8 mouse cellular contexts compared by ENCODE assay signal in genomic region chr5:21056595-21056994, GRCm38 (mm10). TPM values are rescaled to one million over a fixed set of nuclear protein-coding genes. Genes with fewer than 3 reads are reported as not detected.
DNase-seq lines count a peak whose midpoint lies in the region; ATAC-seq and TF ChIP-seq lines count a peak whose summit lies in the region.

No protein-coding gene starts in this region.

- peak overlapping the region; percentile 100 for H3K27ac ChIP-seq in heart, postnatal 0 days (ENCODE audit: low read depth)
- H3K27ac ChIP-seq in hindbrain, embryonic 10.5 days, result peak overlapping the region; percentile 99
- peak overlapping the region; percentile 99 for H3K27ac ChIP-seq in midbrain, embryonic 10.5 days (replicated peaks)

- H3K36me3 ChIP-seq in heart, postnatal 0 days (replicated peaks; ENCODE audit: control insufficient read depth, insufficient read depth, low read length), result no peaks in the 10 kb centered on the region
- no peaks in the 10 kb centered on the region for H3K36me3 ChIP-seq in hindbrain, embryonic 10.5 days
- H3K36me3 ChIP-seq in midbrain, embryonic 10.5 days, result no peaks in the 10 kb centered on the region

- peak overlapping the region; percentile 98 for H3K9ac ChIP-seq in heart, postnatal 0 days (replicated peaks; ENCODE audit: low read depth, low read length)

- no peak for ATAC-seq in heart, postnatal 0 days (ENCODE audit: insufficient read depth, low read depth)
- ATAC-seq in monocyte, adult 5-6 weeks (replicated peaks; ENCODE audit: insufficient number of reproducible peaks, low FRiP score, low TSS enrichment, poor library complexity, severe bottlenecking), result no peak

- no peak for TF ChIP-seq CTCF in heart, postnatal 0 days (IDR thresholded peaks at IDR 0.05; ENCODE audit: low read depth)

- H3K4me2 ChIP-seq in heart, postnatal 0 days (ENCODE audit: low read depth, low read length), result peak overlapping the region; percentile 62

- WGBS in heart, postnatal 0 days, result 4% methylated on average over 8 of the region's 8 CpGs
- WGBS in hindbrain, embryonic 10.5 days, result 14% methylated on average over 8 of the region's 8 CpGs
- WGBS in midbrain, embryonic 10.5 days, result 17% methylated on average over 8 of the region's 8 CpGs

- intact Hi-C loops in gastrocnemius, postnatal 36 days (cut with DNase I), result no loop called here

- peaks cover 14% of the 10 kb centered on the region for H3K4me1 ChIP-seq in heart, postnatal 0 days (ENCODE audit: control insufficient read depth, insufficient read depth)
- peaks cover 20% of the 10 kb centered on the region for H3K4me1 ChIP-seq in hindbrain, embryonic 10.5 days (replicated peaks)
- peaks cover 23% of the 10 kb centered on the region for H3K4me1 ChIP-seq in midbrain, embryonic 10.5 days

- H3K27me3 ChIP-seq in heart, postnatal 0 days (ENCODE audit: control insufficient read depth, insufficient read depth, low read length), result no peaks in the 10 kb centered on the region
- H3K27me3 ChIP-seq in hindbrain, embryonic 10.5 days (ENCODE audit: insufficient read depth, poor library complexity, severe bottlenecking), result no peaks in the 10 kb centered on the region
- H3K27me3 ChIP-seq in midbrain, embryonic 10.5 days (ENCODE audit: low read depth, poor library complexity, severe bottlenecking), result no peaks in the 10 kb centered on the region

- no peaks in the 10 kb centered on the region for H3K9me3 ChIP-seq in heart, postnatal 0 days (replicated peaks; ENCODE audit: control insufficient read depth, low read length)
- H3K9me3 ChIP-seq in hindbrain, embryonic 10.5 days, result no peaks in the 10 kb centered on the region
- no peaks in the 10 kb centered on the region for H3K9me3 ChIP-seq in midbrain, embryonic 10.5 days (replicated peaks)

- no peak for DNase-seq in heart, postnatal 0 days (ENCODE audit: low spot score)
- no peak for DNase-seq in heart, adult 8-10 months (ENCODE audit: low spot score)
- DNase-seq in MN1 (ENCODE audit: low spot score), result peak; percentile 13
- no peak for DNase-seq in hindbrain, embryonic 10.5 days (ENCODE audit: low spot score)
- no peak for DNase-seq in midbrain, embryonic 10.5 days (ENCODE audit: low spot score)
- no peak for DNase-seq in gastrocnemius, postnatal 36 days
- no peak for DNase-seq in cerebellum, postnatal 36 days

- TF ChIP-seq EP300 in heart, postnatal 0 days (IDR thresholded peaks at IDR 0.05; ENCODE audit: low read depth), result no peak

- peak overlapping the region; percentile 96 for H3K4me3 ChIP-seq in heart, postnatal 0 days (ENCODE audit: low read depth, low read length)
- peak overlapping the region; percentile 88 for H3K4me3 ChIP-seq in hindbrain, embryonic 10.5 days
- H3K4me3 ChIP-seq in midbrain, embryonic 10.5 days, result peak overlapping the region; percentile 96

RNA-seq across cellular contexts. Expression of gene Ptpn12, which starts 0.9 kb away (rescaled TPM):
- total RNA-seq in heart, postnatal 0 days (2014; rRNA removed; ENCODE audit: low replicate concordance), result 23.7 and 23.8 TPM in 2 replicates
- polyA plus RNA-seq in heart, postnatal 0 days (2015; fragmentation: Nextera tagmentation; extraction: Ambion mirVana), result 10.3 and 11.6 TPM in 2 replicates
- total RNA-seq in heart, adult 8-10 months (2022), result 10 to 100 TPM; 27.1 to 32.0 (median 27.8) TPM
- 22.2 and 26.4 TPM in 2 replicates for polyA plus RNA-seq in hindbrain, embryonic 10.5 days (2016; fragmentation: Nextera tagmentation; extraction: Ambion mirVana)
- 22.6 and 25.1 TPM in 2 replicates for polyA plus RNA-seq in midbrain, embryonic 10.5 days (2016; fragmentation: Nextera tagmentation; extraction: Ambion mirVana)
- 113 to 194 TPM (median 152 TPM) in 3 replicates for total RNA-seq in monocyte, adult 5-6 weeks (2017)
- total RNA-seq in gastrocnemius, postnatal 36 days (2021), result 10 to 100 TPM; 11.2 to 11.6 TPM
